Mouse (Mus musculus): ENCODE results near the gene Slc25a39. TPM values are rescaled to one million over a fixed set of nuclear protein-coding genes. Genes with fewer than 3 reads are reported as not detected.

The Slc25a39 gene
- polyA plus RNA-seq, 1 experiment: 122 TPM

DNA sequence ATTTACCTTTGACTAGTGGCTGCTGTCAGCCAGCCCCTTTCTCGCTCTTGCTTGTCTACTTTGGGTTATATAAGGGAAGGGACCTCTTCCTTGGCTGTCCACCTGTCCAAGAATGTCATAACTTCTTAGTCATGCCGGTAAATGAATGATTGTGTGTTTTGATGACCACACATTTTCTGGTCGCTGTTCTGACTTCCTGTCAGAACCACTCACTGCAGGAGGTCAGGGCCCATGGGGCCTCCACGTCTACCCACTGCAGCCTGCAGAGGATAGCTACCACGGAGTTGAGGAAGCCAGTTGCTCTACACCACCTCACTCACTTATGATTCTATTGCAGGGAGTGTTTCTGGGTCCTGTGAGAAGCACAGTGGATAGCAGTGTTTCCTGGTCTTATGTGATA, 21.6 kb downstream of the Slc25a39 start:
- TF ChIP-seq POLR2A (IDR thresholded peaks at IDR 0.05; ENCODE audit: borderline replicate concordance, extremely low read depth, insufficient read depth, insufficient read length, poor library complexity, severe bottlenecking): no peak
- TF ChIP-seq CTCF (IDR thresholded peaks at IDR 0.05; ENCODE audit: borderline replicate concordance, extremely low read depth, insufficient read depth, insufficient read length): no peak
- DNase-seq (ENCODE audit: low read depth): no peak

DNA sequence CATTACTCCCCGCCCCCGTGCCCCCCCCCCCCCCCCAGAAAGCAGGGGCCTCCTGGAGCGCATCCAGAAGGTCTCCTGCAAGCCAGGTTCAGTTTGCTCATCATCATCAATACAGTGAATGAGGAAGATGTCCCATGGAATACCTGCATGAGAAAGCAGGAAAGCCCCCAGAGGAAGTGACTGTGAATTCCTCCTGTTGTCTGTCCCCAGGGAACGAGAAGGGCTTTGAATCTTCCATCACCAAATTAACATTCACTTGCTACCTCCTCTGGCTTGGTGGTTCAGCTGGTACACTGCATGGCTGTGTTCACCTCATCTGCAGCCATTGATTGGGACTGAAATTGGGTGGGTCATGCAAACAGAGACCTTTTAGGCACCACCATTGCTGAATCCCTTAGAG, 22.7 kb downstream of the Slc25a39 start:
- DNase-seq (ENCODE audit: low read depth): no peak
- TF ChIP-seq CTCF (IDR thresholded peaks at IDR 0.05; ENCODE audit: borderline replicate concordance, extremely low read depth, insufficient read depth, insufficient read length) (no peak), POLR2A (IDR thresholded peaks at IDR 0.05; ENCODE audit: borderline replicate concordance, extremely low read depth, insufficient read depth, insufficient read length, poor library complexity, severe bottlenecking) (no peak)

DNA sequence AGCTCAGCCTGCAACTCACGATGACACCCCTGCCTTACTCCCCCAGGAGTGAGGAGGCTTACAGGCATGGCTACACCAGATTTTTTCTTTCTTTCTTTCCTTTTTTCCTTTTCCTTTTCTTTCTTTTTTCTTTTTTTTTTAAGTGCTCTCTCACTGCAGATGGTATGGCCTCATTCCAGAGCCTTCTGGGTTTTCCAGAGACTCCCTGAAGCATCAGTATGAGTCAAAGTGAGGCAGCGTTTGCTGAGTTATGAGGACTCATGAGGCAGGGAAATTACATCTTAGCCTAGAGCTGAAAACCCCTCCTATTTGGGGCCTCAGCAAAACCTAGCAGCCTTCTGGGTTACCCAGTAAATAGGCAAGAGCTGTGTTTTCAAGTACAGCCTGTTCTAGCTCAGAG, 23.3 kb downstream of the Slc25a39 start:
- TF ChIP-seq POLR2A (IDR thresholded peaks at IDR 0.05; ENCODE audit: borderline replicate concordance, extremely low read depth, insufficient read depth, insufficient read length, poor library complexity, severe bottlenecking): no peak
- TF ChIP-seq CTCF (IDR thresholded peaks at IDR 0.05; ENCODE audit: borderline replicate concordance, extremely low read depth, insufficient read depth, insufficient read length): no peak
- no peak for DNase-seq (ENCODE audit: low read depth)

DNA sequence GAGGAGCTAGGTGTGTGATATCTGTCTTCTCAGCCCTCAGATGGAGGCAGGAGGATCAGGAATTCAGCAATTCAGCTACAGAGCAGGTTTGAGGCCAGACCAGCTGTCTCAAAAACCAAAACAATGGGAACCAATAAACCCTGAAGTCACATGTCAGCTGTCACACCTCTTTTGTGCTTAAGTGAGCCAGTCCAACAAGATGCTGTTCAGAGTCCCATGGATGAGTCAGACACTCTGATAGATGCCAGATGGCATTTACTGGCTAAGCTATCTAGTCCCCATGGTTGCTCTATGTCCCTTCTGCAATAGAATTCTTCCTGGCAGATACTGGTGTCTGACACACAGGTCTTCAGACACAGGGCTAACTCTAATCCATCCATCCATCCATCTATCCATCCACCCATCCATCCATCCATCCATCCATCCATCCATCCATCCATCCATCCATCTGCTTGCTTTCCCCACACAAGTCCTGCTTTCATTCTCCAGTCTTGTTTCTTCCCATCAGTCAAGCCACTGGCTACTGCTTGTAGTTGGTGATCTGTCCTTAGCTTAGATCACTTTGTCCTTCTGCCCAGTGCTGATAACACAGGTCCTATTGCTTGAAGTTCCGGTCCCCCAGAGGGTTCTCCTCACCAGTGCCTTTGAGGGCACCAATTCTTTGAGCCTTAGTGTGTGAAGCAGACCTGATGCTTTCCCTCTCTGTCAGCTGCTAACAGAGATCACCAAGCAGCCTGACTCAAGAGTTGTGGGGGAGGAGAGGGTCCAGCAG, 24.2 kb downstream of the Slc25a39 start:
- no peak for DNase-seq (ENCODE audit: low read depth)
- TF ChIP-seq POLR2A (IDR thresholded peaks at IDR 0.05; ENCODE audit: borderline replicate concordance, extremely low read depth, insufficient read depth, insufficient read length, poor library complexity, severe bottlenecking) (no peak), CTCF (IDR thresholded peaks at IDR 0.05; ENCODE audit: borderline replicate concordance, extremely low read depth, insufficient read depth, insufficient read length) (no peak)

DNA sequence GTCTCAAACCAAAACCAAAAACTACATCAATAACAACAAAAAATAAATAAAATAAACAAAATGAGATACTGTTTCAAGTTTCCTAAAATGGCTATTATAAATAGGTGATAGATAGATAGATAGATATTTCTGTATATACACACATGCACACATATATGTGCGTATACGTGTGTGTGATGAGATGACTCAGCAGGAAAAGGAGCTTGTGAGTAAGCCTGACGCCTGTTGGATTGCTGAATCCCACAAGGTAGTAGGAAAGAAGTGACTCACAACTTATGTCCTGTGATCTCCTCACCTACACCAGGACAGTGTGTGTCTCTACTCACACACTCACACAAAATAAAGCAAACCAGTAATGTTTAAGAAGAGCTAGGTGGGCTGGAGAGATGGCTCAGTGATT, 25.0 kb downstream of the Slc25a39 start:
- TF ChIP-seq CTCF (IDR thresholded peaks at IDR 0.05; ENCODE audit: borderline replicate concordance, extremely low read depth, insufficient read depth, insufficient read length) (no peak), POLR2A (IDR thresholded peaks at IDR 0.05; ENCODE audit: borderline replicate concordance, extremely low read depth, insufficient read depth, insufficient read length, poor library complexity, severe bottlenecking) (no peak)
- no peak for DNase-seq (ENCODE audit: low read depth)

DNA sequence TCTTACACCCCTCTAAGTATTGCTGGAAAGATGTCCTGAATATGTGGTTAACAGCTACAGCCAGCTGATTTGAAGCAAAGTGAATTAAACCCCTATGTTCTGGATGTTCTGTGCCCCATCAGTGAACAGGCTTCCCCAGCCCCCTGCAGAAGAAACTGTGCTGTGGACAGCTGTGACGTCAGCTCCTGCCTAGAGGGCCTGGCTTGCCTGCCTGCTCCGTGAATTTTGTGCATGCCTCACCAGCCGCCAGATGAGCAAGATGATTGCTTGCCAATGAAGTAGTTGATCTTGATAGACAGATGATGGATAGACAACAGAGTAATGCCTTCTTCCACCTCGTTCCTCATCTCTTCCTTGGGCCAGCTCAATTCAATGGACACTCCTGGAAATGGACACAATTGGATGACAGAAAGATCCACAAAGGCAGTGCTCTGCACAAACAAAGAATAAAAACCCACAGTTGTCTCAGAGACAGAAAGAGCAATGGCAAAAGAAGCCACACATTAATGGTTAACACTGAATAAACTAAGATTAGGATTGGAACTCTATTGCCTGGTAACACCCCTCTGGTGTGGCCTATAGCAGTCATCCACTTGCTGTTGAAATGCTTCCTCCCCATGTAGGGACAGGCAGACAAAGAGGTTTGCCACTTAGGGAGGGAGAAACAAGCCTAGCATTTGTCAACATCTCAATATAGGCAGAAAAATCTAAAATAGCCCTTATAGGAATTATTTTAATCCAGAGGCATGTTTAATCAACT, 26.2 kb downstream of the Slc25a39 start:
- no peak for TF ChIP-seq CTCF (IDR thresholded peaks at IDR 0.05; ENCODE audit: borderline replicate concordance, extremely low read depth, insufficient read depth, insufficient read length)
- no peak for TF ChIP-seq POLR2A (IDR thresholded peaks at IDR 0.05; ENCODE audit: borderline replicate concordance, extremely low read depth, insufficient read depth, insufficient read length, poor library complexity, severe bottlenecking)
- DNase-seq (ENCODE audit: low read depth): no peak

DNA sequence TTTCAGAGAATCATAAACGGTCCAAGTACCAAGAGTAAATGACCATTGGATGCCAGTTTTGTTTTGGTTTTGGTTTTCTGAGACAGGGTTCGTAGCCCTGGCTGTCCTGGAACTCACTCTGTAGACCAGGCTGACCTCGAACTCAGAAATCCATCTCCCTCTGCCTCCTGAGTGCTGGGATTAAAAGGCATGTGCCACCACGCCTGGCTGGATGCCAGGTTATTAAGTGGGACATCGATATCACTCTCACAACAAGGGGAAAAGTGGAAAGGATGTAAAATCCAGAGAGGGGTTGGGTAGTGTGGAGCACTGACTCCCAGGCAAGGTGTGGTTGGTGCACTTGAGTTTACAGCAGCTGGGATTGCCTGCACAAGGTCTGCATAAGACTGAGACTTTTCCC, 27.7 kb downstream of the Slc25a39 start:
- TF ChIP-seq CTCF (IDR thresholded peaks at IDR 0.05; ENCODE audit: borderline replicate concordance, extremely low read depth, insufficient read depth, insufficient read length) (no peak), POLR2A (IDR thresholded peaks at IDR 0.05; ENCODE audit: borderline replicate concordance, extremely low read depth, insufficient read depth, insufficient read length, poor library complexity, severe bottlenecking) (no peak)

DNA sequence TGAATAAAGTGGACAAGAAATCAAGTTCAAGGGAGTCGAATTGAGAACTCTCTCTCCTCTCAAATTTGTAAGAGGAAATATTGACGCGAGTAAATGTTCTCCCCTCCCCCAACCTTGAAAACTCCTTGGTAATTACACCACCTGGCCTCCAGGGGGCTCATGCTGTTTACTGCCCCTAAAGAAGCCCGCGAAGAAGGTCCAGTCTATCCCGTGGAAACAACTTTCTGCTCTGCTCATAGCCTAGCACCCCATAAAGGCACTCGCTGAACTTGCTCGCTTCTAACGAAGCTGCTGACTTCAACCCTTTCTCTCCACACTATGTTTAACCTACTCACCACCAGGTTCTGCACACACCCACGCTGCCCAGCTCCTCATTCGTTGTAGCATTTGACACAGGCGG, 30.6 kb downstream of the Slc25a39 start:
- TF ChIP-seq CTCF (IDR thresholded peaks at IDR 0.05; ENCODE audit: borderline replicate concordance, extremely low read depth, insufficient read depth, insufficient read length): peak; percentile 41; the same call in 1 of the 2 replicates
- no peak for TF ChIP-seq POLR2A (IDR thresholded peaks at IDR 0.05; ENCODE audit: borderline replicate concordance, extremely low read depth, insufficient read depth, insufficient read length, poor library complexity, severe bottlenecking)

More for the DNA sequence above, 27.7 kb downstream of the Slc25a39 start:
- DNase-seq (ENCODE audit: low read depth): no peak

DNA sequence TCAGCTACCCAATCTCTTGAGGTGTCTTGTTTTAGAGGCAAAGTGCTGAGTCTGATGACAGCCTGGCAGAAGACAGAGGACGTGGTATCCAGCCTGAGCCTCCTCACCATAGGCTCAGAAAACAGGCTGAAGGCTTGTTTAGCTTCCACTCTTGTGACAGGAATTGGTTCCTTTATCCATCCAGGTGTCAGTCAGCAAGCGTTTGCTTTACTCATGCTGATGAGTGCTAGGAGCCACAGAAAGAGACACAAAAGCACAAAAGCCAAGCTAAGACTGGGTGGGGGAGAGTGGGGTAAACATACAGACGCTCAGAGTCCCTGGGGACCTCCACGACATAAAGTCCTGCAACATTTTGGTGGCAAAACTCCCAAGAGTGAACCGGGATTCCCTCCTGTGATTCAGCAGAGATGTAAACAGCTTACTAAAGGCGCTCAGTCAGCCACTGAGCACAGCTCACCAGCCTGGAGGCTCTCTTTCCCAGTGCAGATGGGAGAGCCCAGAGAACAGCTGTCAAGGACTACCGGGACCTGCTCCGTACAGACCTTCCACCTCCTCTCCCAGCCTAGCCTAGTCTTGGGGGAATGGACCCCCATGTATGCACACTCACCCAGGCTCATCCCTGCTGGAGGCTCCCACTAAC, 31.4 kb downstream of the Slc25a39 start:
- TF ChIP-seq CTCF (IDR thresholded peaks at IDR 0.05; ENCODE audit: borderline replicate concordance, extremely low read depth, insufficient read depth, insufficient read length) (no peak), POLR2A (IDR thresholded peaks at IDR 0.05; ENCODE audit: borderline replicate concordance, extremely low read depth, insufficient read depth, insufficient read length, poor library complexity, severe bottlenecking) (no peak)
- DNase-seq (ENCODE audit: low read depth): peak; percentile 27

More for the DNA sequence above, 30.6 kb downstream of the Slc25a39 start:
- DNase-seq (ENCODE audit: low read depth): no peak

DNA sequence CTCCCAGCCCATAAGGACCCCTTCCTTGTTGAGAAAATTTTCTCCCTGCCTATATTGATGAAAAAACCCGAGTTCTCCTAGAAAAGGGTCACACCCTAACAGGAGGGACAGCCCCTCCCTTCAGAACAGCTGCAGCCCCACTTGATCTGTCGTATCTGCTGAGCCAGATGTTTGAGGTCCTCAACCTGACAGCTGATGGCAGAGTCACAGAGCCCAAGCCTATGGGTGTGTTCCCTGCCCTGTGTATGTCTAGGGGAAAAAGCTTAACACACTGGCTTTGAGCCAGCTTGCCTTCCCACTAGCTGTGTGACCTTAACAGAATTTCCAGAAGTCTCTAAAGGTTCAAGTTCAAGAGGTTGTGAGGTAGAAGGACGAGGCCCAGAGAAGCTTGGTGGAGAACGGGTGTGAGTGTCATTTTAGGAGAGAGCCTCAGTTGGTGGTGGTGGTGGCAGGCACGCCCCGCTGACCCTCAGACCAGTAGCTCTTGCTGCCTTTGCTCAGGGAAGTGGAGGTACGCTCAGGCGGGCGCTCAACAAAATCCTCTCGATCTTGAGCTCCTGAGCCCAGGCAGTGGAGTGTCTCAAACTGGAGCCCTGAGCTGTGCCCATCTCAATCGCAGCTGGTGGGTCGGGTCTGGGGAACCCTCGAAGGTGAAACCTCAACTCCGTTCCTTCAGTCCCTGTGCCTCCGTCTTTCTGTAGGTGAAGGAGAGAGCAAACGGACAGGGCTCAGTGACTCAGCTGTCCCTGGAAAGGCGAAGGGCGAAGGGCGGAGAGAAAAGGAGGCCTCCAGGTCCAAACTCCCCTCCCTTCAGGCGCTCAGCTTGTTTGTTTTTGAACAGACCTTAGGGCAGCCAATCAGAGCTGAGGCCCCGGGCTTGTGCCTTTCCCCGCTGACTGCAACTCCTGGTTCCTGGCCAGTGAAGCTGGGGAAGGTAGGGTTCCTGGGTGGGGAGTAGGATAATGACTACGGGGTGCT, 32.3 kb downstream of the Slc25a39 start:
- TF ChIP-seq POLR2A (IDR thresholded peaks at IDR 0.05; ENCODE audit: borderline replicate concordance, extremely low read depth, insufficient read depth, insufficient read length, poor library complexity, severe bottlenecking) (no peak), CTCF (IDR thresholded peaks at IDR 0.05; ENCODE audit: borderline replicate concordance, extremely low read depth, insufficient read depth, insufficient read length) (no peak)
- DNase-seq (ENCODE audit: low read depth): peak; percentile 65
